Mouse (Mus musculus) neural tube, postnatal 0 days (tissue): Measurements from ENCODE around the gene Mrgpra2b. TPM values are rescaled to one million over a fixed set of nuclear protein-coding genes. Genes with fewer than 3 reads are reported as not detected.

Source experiments
- polyA plus RNA-seq: library from polyadenylated mRNA; unstranded; fragments of >200 nt; fragmentation: Nextera tagmentation; extraction: Ambion mirVana; gene quantifications from 2 replicates; pipeline ENCODE4 v1.2.1, GENCODE M21; 2015

The Mrgpra2b gene
- polyA plus RNA-seq: 0.14 TPM in 1 of 2 replicates, not detected in the other

GRCm38 (mm10) chr7:47528762-47529161 lies at the start of gene Mrgpra2b:
TSS of gene Mrgpra2b (minus strand) at chr7:47528862.

GRCm38 (mm10) chr7:47452015-47452414 lies 76.6 kb downstream of the Mrgpra2b start, which contains the start of gene Mrgpra2a:
TSS of gene Mrgpra2a (minus strand) at chr7:47452139.

Other genes starting within 250 kb of the Mrgpra2b start
- 0.28 and 1.7 TPM in 2 replicates for gene Mrgpra1, start 174.6 kb downstream of the Mrgpra2b start, polyA plus RNA-seq
- not detected in 2 replicates for gene Mrgpra2a, start 76.7 kb downstream of the Mrgpra2b start, polyA plus RNA-seq
- gene Mrgpra3, start 72.5 kb upstream of the Mrgpra2b start, polyA plus RNA-seq: not detected in 2 replicates